Mouse (Mus musculus) gastrocnemius, postnatal 25 days (tissue): ENCODE results near the gene Actn4. TPM values are rescaled to one million over a fixed set of nuclear protein-coding genes. Genes with fewer than 3 reads are reported as not detected.

Experiments used
- DNase-seq: peaks from one replicate; pipeline ENCODE4 v3.0.0; 2022
- total RNA-seq, 2 experiments: library from RNA; stranded (reverse); gene quantifications; 1 replicate in 1 of 2; 2 replicates in 1 of 2; pipeline ENCODE4 v1.2.3; 2021

The Actn4 gene
- total RNA-seq, 2 experiments from 2014 or later = 36.7 to 45.8 TPM

DNA sequence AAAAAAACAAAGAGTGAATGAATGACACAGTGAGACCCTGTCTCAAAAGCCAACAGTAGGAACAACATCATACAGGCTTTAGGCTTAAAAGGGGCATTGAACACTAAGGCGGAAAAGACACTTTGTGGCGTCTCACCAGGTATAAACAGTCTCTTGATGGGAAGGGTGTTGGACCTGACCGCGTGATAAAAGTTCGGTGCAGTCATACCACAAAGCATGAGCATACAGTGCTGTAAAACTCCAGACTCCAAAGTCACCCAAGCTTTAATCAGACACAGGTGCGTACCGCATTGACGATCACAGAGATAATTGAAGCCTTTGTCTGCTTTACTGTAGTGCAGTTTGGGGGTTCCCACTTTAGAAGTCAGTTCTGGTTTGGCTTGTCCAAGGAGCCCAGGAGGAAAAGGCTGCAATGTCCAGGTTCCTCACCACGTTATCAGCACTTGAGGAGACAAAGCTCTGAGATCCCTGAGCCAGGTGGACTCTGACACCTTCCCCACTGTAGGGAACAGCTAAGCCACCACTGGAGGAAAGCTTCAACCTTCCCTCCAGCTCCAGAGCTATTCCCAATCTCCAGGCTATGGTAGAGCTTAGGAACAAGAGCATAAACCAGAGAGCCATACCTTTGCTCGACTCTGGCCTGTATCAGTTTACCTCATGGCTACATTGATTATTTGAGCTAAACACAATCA lies 11.6 kb downstream of the Actn4 start:
- no peak for DNase-seq

- DNase-seq = no peak
Measured at GRCm38 (mm10) chr7:28949298-28949697, 12.8 kb downstream of the Actn4 start.

DNA sequence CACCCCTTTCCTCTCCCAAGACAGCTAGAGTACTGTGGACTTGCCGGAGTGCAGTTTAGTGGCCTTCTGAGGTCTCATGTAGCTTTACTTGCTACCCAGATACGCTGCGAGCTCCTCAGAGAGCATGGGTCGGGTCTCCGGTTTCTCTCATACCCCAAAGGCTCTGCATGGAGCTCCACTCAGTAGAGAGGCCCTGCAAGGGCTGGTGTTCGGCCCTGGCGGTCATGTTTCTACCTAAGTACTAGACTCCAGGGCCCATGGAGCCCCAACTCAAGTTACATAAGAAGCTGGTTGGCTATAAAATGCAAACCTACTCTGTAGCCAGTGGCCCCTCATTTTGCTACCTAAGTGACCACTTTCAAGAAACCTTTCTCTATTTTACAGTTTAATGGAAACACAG lies 13.4 kb downstream of the Actn4 start:
- no peak for DNase-seq

- DNase-seq = no peak
Measured at GRCm38 (mm10) chr7:28946271-28946610, 15.9 kb downstream of the Actn4 start.

DNA sequence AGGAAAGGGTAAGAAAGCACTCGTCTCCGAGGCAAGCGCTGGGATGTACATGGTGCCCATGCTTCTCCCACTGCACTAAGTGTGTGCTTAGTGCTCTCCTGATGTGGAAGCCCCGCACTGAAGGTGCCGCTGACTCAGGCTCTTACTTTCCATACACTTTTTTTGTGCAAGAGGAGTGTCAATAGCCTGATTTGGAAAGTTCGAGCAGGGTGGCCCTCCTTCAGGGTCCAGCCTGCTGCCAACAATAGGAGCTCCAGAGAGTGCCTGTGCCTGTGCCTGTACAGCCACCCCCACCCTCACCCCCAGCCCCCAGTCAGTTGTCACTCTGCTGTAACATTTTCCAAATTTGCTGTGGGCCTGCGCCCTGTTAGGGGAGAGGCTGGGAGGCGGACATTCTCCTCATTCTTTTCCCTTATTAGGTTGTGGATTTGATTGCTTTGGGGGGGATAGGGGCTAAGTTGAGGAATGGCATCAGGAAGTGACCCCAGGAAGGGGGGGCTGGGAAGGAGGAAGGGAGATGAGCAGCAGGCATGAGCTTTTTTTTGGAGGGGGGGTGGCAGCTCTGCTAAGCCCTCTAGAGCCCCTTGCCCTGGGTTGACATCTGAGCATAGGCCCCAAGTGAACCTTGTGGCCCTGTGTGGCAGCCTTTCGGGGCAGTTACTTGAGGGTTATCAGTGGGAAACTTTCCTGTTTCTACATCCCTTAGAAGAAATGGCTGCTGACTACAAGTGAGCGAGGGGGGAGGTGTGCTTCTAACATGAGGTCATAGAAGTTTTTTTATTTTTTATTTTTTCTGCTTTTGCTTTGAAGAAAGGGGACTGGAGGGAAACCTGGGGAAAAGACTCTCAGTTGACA lies 16.5 kb downstream of the Actn4 start:
- no peak for DNase-seq

GRCm38 (mm10) chr7:28944756-28945415 lies 17.3 kb downstream of the Actn4 start:
- no peak for DNase-seq

GRCm38 (mm10) chr7:28943451-28944180 lies 18.5 kb downstream of the Actn4 start:
- no peak for DNase-seq

GRCm38 (mm10) chr7:28941542-28941941 lies 20.6 kb downstream of the Actn4 start:
- DNase-seq = no peak

GRCm38 (mm10) chr7:28941129-28941528 lies 21.0 kb downstream of the Actn4 start:
- DNase-seq = no peak

DNA sequence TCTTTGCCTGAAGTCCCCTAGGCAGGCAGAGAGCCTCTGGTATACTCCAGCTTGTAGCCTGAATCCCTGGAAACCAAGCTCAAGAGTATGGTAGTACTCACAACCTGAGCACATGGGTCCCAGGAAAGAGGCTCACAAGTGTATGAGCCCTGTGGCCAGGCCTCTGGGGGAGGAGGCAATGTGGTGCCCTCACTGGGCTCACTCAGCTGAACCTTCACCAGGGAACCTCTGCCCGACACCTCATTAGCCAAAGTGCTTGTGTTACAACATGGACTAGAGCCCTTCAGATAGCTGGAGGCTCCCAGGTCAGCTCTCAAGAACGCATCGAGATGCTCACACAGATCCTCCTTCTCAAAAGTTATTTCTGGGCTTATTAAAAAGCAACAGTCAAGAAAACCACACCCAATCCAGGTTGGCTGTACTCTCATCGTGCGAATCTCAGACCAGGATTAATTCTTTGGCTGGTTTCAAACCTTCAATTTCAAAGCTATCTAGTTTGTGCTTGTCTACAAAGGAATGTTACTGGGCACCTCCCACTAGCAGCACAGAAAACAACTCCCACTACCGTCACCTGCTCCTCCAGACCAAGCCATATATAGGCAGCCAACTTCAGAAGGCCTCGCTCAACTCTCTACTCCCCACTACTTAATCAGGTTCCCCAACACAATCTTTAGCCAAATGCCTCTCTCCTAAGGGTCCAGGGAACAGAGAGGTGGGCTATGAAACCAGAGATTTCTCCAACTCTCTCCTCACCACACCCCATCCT lies 22.5 kb downstream of the Actn4 start:
- no peak for DNase-seq

- no peak for DNase-seq
Measured at GRCm38 (mm10) chr7:28938654-28939053, 23.5 kb downstream of the Actn4 start.

DNA sequence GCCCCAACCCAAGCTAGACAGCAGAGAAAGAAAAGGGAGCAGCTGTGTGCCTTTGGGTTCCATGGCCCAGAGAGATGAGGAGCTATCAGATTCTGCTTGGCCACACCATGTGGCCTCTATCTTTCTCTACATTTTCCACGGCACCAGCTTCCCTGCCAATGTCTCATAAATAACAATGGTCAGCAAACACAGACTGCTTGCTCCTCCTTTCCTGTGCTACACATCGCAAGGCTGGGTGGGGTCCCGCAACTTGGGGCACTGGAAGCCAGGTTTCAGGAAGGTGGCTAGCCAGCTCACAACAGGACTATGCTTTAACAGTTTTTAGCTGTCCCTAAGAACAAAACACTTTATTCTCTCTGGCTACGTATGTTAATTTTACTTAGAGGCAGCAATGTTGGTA lies 25.4 kb downstream of the Actn4 start:
- DNase-seq = no peak

DNA sequence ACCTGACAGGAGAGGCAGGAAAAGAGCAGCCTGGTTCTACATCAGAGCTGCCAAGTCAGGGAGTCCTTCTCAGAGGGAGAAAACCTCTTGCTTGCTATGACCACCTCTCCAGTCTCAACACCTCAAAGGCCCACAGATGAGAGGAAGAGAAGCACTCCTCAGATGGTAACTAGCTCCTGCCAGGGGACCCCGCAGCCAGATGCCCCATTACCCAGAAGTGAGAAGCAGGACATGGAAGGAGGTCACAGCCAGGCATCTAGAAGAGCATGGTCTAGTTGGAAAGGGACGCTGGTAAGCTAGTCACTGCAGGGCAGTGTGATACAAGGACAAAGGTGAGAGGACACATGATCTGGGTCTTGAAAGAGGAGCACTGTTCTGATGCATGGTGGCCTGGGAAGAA lies 28.3 kb downstream of the Actn4 start:
- DNase-seq = no peak

GRCm38 (mm10) chr7:28932421-28933041 lies 29.6 kb downstream of the Actn4 start:
- no peak for DNase-seq

GRCm38 (mm10) chr7:28931695-28932039 lies 30.5 kb downstream of the Actn4 start:
- no peak for DNase-seq

GRCm38 (mm10) chr7:28931032-28931694 lies 31.0 kb downstream of the Actn4 start:
- DNase-seq = no peak

DNA sequence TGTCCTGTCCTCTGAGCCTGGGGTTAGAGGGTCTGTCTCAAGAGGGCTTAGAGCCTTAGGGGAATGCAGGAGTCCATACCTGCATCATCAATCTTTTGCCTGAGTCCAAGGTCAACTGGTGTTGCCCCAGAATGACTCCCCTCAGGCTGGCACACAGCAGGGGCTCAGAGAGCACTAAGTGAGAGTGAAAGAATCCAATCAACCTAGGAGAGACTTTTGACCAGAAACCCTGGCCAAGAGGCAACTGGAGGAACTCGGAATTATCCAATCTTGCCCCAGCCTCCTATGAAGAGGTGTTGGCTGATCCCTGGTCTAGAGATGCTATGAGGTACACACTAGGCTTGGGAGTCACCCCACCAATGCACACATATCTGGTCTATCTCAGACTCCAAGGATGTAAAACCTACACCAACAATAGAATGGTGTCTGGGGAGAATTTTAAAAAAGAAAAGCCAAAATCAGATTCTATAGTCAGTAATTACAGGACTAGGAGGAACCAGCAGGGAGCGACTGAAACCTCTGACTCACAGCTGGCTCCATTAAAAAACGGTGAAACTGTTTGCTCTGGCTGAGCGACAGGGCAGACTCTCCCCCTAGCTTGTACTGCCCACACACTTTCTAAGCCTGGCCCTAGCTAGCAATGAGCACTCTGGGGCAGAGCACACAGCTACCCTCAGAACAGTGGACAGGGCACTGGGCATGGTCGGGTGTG lies 31.7 kb downstream of the Actn4 start:
- DNase-seq = no peak

DNA sequence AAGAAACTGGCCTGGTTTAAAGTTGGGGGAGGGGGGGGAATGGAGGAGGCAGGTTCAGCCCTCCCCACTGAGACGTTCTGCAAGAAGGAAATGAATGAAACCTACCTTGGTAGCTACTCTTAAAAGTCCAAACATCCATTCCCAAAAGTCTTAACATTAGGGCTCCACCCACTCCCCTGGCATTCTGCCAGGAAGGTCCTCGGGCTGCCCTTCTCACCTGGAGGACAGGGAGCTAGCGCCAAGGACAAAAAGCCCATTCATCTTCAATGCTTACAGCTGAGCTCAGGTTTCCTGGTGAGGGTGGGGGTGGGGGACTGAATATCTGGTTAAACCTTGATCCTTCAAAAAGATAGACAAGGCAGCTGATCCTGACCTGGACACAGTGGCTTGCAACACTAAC lies 32.8 kb downstream of the Actn4 start:
- DNase-seq = no peak

DNA sequence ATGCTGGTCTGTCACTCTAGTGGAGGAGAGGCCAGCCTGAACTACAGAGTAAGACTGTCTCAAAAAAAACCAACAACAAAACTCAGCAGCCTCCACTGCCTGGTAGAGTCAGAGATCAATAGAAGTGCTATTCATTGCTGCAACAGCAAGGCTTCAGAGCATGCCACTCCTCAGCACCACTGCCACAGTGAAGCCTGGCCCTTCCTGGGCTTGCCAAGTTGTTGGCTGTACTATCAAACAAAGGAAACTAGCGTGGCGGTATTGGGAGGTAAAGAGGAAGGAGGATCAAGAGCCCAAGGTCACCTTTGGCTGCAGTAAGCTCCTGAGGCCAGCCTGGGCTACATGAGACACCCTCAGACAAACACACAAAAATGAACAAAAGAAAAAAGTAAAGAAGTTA lies 36.0 kb downstream of the Actn4 start:
- no peak for DNase-seq

DNA sequence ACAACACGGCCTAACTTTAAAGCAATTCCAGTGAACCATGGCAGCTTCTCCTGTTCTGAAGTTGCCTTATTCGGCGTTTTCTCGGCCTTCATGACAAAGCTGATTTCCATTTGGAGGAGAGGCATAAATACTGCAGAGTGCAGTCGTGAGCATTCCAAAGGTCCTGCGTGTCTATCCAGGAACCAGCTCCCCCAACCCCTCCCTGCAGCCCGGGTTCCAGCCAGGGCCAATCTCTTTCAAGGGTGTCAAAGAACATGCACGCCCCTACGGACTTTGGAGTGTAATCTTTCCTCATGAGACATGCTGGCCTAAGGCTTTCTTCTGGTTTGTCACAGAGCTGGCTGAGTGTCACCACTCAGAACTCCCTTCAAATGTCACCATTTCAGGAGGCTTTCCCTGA lies 36.8 kb downstream of the Actn4 start:
- peak; percentile 82 for DNase-seq
